Mouse (Mus musculus): ENCODE data around the gene Sars2. TPM values are rescaled to one million over a fixed set of nuclear protein-coding genes. Genes with fewer than 3 reads are reported as not detected.

Sars2 gene
- polyA plus RNA-seq, 1 experiment from 2014 or later, result 20.9 TPM

GRCm38 (mm10) chr7:28799994-28800393 lies 58.2 kb downstream of the Sars2 start:
- WGBS (ENCODE audit: insufficient replicate concordance), result 86% methylated on average over 9 of the region's 9 CpGs
- Histone ChIP-seq H3K27me3 (ENCODE audit: control insufficient read depth, insufficient read depth, low read length) (no peaks in the 10 kb centered on the region), H3K9ac (ENCODE audit: low read depth, low read length) (no peak overlapping the region), H3K4me3 (ENCODE audit: low read depth, low read length) (no peak overlapping the region), H3K4me2 (no peak overlapping the region), H3K36me3 (ENCODE audit: control insufficient read depth, insufficient read depth, low read length) (no peaks in the 10 kb centered on the region), H3K4me1 (ENCODE audit: control insufficient read depth, insufficient read depth, low read length) (peaks cover 29% of the 10 kb centered on the region), H3K9me3 (replicated peaks; ENCODE audit: control insufficient read depth, low read length) (no peaks in the 10 kb centered on the region), H3K27ac (ENCODE audit: low read depth, low read length) (no peak overlapping the region)
- no peak for ATAC-seq (replicated peaks; ENCODE audit: insufficient number of reproducible peaks, low FRiP score, low TSS enrichment)

- Histone ChIP-seq H3K27ac (ENCODE audit: low read depth, low read length) (no peak overlapping the region), H3K36me3 (ENCODE audit: control insufficient read depth, insufficient read depth, low read length) (no peaks in the 10 kb centered on the region), H3K4me3 (ENCODE audit: low read depth, low read length) (no peak overlapping the region), H3K9me3 (replicated peaks; ENCODE audit: control insufficient read depth, low read length) (no peaks in the 10 kb centered on the region), H3K27me3 (ENCODE audit: control insufficient read depth, insufficient read depth, low read length) (no peaks in the 10 kb centered on the region), H3K4me2 (no peak overlapping the region), H3K4me1 (ENCODE audit: control insufficient read depth, insufficient read depth, low read length) (peaks cover 29% of the 10 kb centered on the region), H3K9ac (ENCODE audit: low read depth, low read length) (no peak overlapping the region)
- WGBS (ENCODE audit: insufficient replicate concordance), result 69% methylated on average over 3 of the region's 3 CpGs
- no peak for ATAC-seq (replicated peaks; ENCODE audit: insufficient number of reproducible peaks, low FRiP score, low TSS enrichment)
Observed at GRCm38 (mm10) chr7:28801451-28801850, 59.7 kb downstream of the Sars2 start.

DNA sequence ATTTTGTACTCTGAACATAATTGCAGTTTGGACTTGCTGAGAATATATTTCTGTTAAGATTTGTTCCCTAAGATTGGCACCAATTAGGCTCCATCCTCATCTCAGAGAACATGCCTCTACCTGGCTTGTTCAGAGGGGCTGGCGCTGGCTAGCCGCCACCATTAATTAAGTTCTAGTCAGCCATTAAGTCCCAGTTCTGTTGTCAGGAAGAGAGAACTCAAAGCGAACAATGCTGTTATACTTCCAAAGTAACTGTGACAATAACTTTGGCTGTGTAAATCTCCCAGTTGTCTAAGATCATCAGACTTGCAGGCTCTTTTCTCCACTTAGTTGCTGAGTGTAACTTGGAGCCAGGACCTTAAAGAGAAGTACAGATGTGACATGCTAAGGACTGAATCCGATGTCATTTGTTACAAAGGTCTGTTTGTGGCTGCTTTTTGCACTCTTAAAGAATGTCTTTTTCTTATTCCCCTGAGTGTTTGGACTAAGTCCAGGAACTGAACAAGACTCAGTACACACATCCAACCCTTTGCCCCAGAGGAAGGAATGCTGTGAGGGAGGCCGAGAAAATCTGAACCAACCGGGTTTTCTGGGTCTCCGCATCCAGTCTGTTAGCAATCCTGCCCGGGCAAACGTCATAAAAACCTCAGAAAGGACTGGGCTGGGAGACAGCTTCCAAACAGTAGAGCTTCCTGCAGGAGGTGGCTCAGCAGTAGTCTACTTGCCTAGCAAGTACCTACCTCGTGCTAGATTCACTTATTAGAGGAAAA lies 60.3 kb downstream of the Sars2 start:
- no peaks in the 10 kb centered on the region for H3K27me3 ChIP-seq (ENCODE audit: control insufficient read depth, insufficient read depth, low read length)
- H3K27ac ChIP-seq (ENCODE audit: low read depth, low read length), result peak overlapping the region; percentile 91
- WGBS (ENCODE audit: insufficient replicate concordance), result 35% methylated on average over 10 of the region's 10 CpGs
- peaks cover 23% of the 10 kb centered on the region for H3K4me1 ChIP-seq (ENCODE audit: control insufficient read depth, insufficient read depth, low read length)
- no peaks in the 10 kb centered on the region for H3K36me3 ChIP-seq (ENCODE audit: control insufficient read depth, insufficient read depth, low read length)
- H3K4me3 ChIP-seq (ENCODE audit: low read depth, low read length), result 0 out of 2 replicates have a peak overlapping the region, but pooled peaks have one; percentile 6
- no peak for ATAC-seq (replicated peaks; ENCODE audit: insufficient number of reproducible peaks, low FRiP score, low TSS enrichment)
- H3K9me3 ChIP-seq (replicated peaks; ENCODE audit: control insufficient read depth, low read length), result no peaks in the 10 kb centered on the region
- peak overlapping the region; percentile 44 for H3K4me2 ChIP-seq
- H3K9ac ChIP-seq (ENCODE audit: low read depth, low read length), result peak overlapping the region; percentile 53

DNA sequence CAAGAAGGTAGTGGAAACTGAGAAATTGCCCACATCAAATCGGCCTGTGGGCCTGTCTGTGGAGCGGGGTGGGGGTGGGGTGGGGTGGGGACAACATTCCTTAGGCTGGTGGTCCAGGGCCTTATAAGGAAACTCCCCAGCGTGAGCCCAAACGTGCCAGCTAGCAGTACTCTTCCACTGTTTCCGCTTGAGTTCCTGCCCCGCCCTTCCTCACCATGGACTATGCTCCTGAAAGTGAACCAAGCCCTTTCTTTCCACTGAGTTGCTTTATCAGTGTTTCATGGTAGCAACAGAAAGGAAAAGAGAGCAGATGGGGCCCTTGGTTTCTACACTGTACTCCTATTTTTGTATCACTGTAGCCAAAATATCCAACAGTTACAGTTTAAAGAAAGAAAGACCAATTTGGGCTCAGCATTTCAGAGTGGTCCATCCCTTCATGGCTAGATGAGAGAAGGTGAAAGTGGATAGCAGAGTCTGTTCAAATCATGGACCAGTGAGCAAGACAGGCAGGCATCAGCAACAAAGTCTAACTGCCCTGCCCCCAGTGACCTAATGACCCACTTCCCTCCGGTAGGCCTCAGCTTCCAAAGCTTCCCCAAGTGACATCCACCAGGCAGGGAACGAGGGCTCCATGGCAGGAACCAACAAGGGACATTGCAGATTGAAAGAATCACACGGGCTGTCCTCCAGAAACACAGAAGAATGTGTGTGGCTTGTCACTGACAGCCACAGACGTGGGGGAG lies 61.2 kb downstream of the Sars2 start:
- Histone ChIP-seq H3K27me3 (ENCODE audit: control insufficient read depth, insufficient read depth, low read length) (no peaks in the 10 kb centered on the region), H3K4me2 (peak overlapping the region; percentile 44), H3K36me3 (ENCODE audit: control insufficient read depth, insufficient read depth, low read length) (no peaks in the 10 kb centered on the region), H3K4me3 (ENCODE audit: low read depth, low read length) (0 out of 2 replicates have a peak overlapping the region, but pooled peaks have one; percentile 6), H3K9ac (ENCODE audit: low read depth, low read length) (peak overlapping the region; percentile 54; the same call in 1 of the 2 replicates), H3K27ac (ENCODE audit: low read depth, low read length) (peak overlapping the region; percentile 91), H3K4me1 (ENCODE audit: control insufficient read depth, insufficient read depth, low read length) (peaks cover 28% of the 10 kb centered on the region), H3K9me3 (replicated peaks; ENCODE audit: control insufficient read depth, low read length) (no peaks in the 10 kb centered on the region)
- ATAC-seq (replicated peaks; ENCODE audit: insufficient number of reproducible peaks, low FRiP score, low TSS enrichment), result peak; percentile 56; the same call in 1 of the 2 replicates
- WGBS (ENCODE audit: insufficient replicate concordance), result 9% methylated on average over 10 of the region's 10 CpGs

Other genes with a start within 250 kb of the Sars2 start
- not detected in 2 replicates for gene Ifnl2, start 231.5 kb upstream of the Sars2 start, polyA plus RNA-seq (2014; fragmentation: Nextera tagmentation; extraction: Ambion mirVana)
- not detected in 2 replicates for gene Ifnl3, start 219.2 kb upstream of the Sars2 start, polyA plus RNA-seq (2014; fragmentation: Nextera tagmentation; extraction: Ambion mirVana)
- gene Sycn, start 201.1 kb upstream of the Sars2 start, polyA plus RNA-seq (2014; fragmentation: Nextera tagmentation; extraction: Ambion mirVana), result not detected in 2 replicates
- not detected in 2 replicates for gene Nccrp1, start 194.7 kb upstream of the Sars2 start, polyA plus RNA-seq (2014; fragmentation: Nextera tagmentation; extraction: Ambion mirVana)
- 22.2 and 22.8 TPM in 2 replicates for gene Samd4b, start 143.8 kb upstream of the Sars2 start, polyA plus RNA-seq (2014; fragmentation: Nextera tagmentation; extraction: Ambion mirVana)
- gene Pak4, start 143.8 kb upstream of the Sars2 start, polyA plus RNA-seq (2014; fragmentation: Nextera tagmentation; extraction: Ambion mirVana), result 25.4 and 27.6 TPM in 2 replicates
- 0.17 TPM in 1 of 2 replicates, not detected in the other for gene Acp7, start 110.7 kb upstream of the Sars2 start, polyA plus RNA-seq (2014; fragmentation: Nextera tagmentation; extraction: Ambion mirVana)
- gene Fbxo27, start 49.1 kb upstream of the Sars2 start, polyA plus RNA-seq (2014; fragmentation: Nextera tagmentation; extraction: Ambion mirVana), result 3.3 and 5.1 TPM in 2 replicates
- gene Fbxo17, start 25.2 kb upstream of the Sars2 start, polyA plus RNA-seq (2014; fragmentation: Nextera tagmentation; extraction: Ambion mirVana), result 12.0 and 12.7 TPM in 2 replicates
- gene Mrps12, start 172 bp upstream of the Sars2 start, polyA plus RNA-seq (2014; fragmentation: Nextera tagmentation; extraction: Ambion mirVana), result 133 and 134 TPM in 2 replicates
- gene Ccer2, start 14.2 kb downstream of the Sars2 start, polyA plus RNA-seq (2014; fragmentation: Nextera tagmentation; extraction: Ambion mirVana), result not detected in 2 replicates
- gene Sirt2, start 24.7 kb downstream of the Sars2 start, polyA plus RNA-seq (2014; fragmentation: Nextera tagmentation; extraction: Ambion mirVana), result 52.2 and 55.3 TPM in 2 replicates
- 34.7 and 38.0 TPM in 2 replicates for gene Nfkbib, start 25.5 kb downstream of the Sars2 start, polyA plus RNA-seq (2014; fragmentation: Nextera tagmentation; extraction: Ambion mirVana)
- gene Rinl, start 47.0 kb downstream of the Sars2 start, polyA plus RNA-seq (2014; fragmentation: Nextera tagmentation; extraction: Ambion mirVana), result 2.4 and 2.5 TPM in 2 replicates
- gene Hnrnpl, start 66.5 kb downstream of the Sars2 start, polyA plus RNA-seq (2014; fragmentation: Nextera tagmentation; extraction: Ambion mirVana), result 210 and 212 TPM in 2 replicates
- 139 and 149 TPM in 2 replicates for gene Ech1, start 83.2 kb downstream of the Sars2 start, polyA plus RNA-seq (2014; fragmentation: Nextera tagmentation; extraction: Ambion mirVana)
- 2.2 and 3.9 TPM in 2 replicates for gene Lgals4, start 91.9 kb downstream of the Sars2 start, polyA plus RNA-seq (2014; fragmentation: Nextera tagmentation; extraction: Ambion mirVana)
- 0.82 and 1.0 TPM in 2 replicates for gene Lgals7, start 121.9 kb downstream of the Sars2 start, polyA plus RNA-seq (2014; fragmentation: Nextera tagmentation; extraction: Ambion mirVana)
- 0.46 and 0.70 TPM in 2 replicates for gene Capn12, start 139.4 kb downstream of the Sars2 start, polyA plus RNA-seq (2014; fragmentation: Nextera tagmentation; extraction: Ambion mirVana)
- 227 and 262 TPM in 2 replicates for gene Actn4, start 220.3 kb downstream of the Sars2 start, polyA plus RNA-seq (2014; fragmentation: Nextera tagmentation; extraction: Ambion mirVana)
- gene Eif3k, start 239.9 kb downstream of the Sars2 start, polyA plus RNA-seq (2014; fragmentation: Nextera tagmentation; extraction: Ambion mirVana), result 278 and 286 TPM in 2 replicates
- gene Map4k1, start 240.1 kb downstream of the Sars2 start, polyA plus RNA-seq (2014; fragmentation: Nextera tagmentation; extraction: Ambion mirVana), result 6.8 and 6.9 TPM in 2 replicates